Mouse (Mus musculus): ENCODE measurements around the gene Olfr957.

Gene Olfr957

GRCm38 (mm10) chr9:39515531-39515930 lies at the start of gene Olfr957:
Gene Olfr957, minus strand, starts transcription at chr9:39515809.
- no peak for DNase-seq (ENCODE audit: extremely low spot score, low spot score)

GRCm38 (mm10) chr9:39558349-39558647 lies 42.7 kb upstream of the Olfr957 start:
- no peak for DNase-seq (ENCODE audit: extremely low spot score, low spot score)

GRCm38 (mm10) chr9:39557529-39558348 lies 42.1 kb upstream of the Olfr957 start:
- DNase-seq (ENCODE audit: extremely low spot score, low spot score): no peak

- DNase-seq (ENCODE audit: extremely low spot score, low spot score): no peak
Observed at GRCm38 (mm10) chr9:39553946-39554345, 38.3 kb upstream of the Olfr957 start, which contains the start of gene Olfr958. Gene Olfr958, minus strand, starts transcription at chr9:39554054.

- no peak for DNase-seq (ENCODE audit: extremely low spot score, low spot score)
Observed at GRCm38 (mm10) chr9:39550806-39551205, 35.2 kb upstream of the Olfr957 start.

- no peak for DNase-seq (ENCODE audit: extremely low spot score, low spot score)
Observed at GRCm38 (mm10) chr9:39523616-39524285, 8.1 kb upstream of the Olfr957 start.

- DNase-seq (ENCODE audit: extremely low spot score, low spot score): no peak
Observed at GRCm38 (mm10) chr9:39518595-39518994, 3.0 kb upstream of the Olfr957 start.

GRCm38 (mm10) chr9:39509412-39509811 lies 6.2 kb downstream of the Olfr957 start:
- no peak for DNase-seq (ENCODE audit: extremely low spot score, low spot score)

- DNase-seq (ENCODE audit: extremely low spot score, low spot score): peak; percentile 41
Observed at GRCm38 (mm10) chr9:39508998-39509397, 6.6 kb downstream of the Olfr957 start.

- no peak for DNase-seq (ENCODE audit: extremely low spot score, low spot score)
Observed at GRCm38 (mm10) chr9:39493895-39494294, 21.7 kb downstream of the Olfr957 start, which contains the start of gene Olfr44. Gene Olfr44, minus strand, starts transcription at chr9:39493995.

- DNase-seq (ENCODE audit: extremely low spot score, low spot score): no peak
Observed at GRCm38 (mm10) chr9:39471844-39472243, 43.8 kb downstream of the Olfr957 start, which contains the start of gene Olfr955. Gene Olfr955, minus strand, starts transcription at chr9:39471944.

Data from neural tube, embryonic 10.5 days (tissue).